In the genomic region with DNA sequence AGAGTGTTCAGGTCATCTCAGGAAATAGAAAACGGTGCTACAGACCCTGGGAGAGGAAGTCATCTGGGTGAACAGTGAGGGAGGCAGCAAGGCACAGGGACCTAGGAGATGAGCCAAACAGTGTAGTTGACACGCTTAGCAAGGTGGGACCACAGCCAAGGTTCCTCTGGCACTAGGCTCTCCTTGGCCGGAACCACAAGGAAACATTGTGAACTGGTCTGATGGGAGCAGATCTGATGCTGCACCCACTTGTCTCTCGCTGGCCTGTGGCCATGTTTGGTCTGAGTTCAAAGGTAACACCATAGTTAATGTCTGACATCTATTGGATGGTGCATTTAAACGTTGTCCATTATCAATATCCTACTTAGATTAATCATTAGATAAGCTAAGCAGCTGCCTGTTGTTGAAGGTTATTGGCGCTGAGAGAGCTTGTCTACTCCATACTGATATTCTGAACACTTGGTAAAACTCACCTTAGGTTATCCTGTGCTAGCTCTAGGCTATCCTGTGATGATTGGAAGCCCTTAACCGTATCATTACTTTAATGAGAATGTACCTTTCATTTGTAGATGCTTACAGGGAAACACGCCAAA, we compare ENCODE assay signal across 8 mouse cellular contexts.
DNase-seq lines count a peak whose midpoint lies in the region; ATAC-seq lines count a peak whose summit lies in the region.

No protein-coding gene starts in this region.

- no peak overlapping the region for H3K4me2 ChIP-seq in intestine, embryonic 16.5 days (ENCODE audit: low read depth, low read length)

- no peaks in the 10 kb centered on the region for H3K4me1 ChIP-seq in heart, embryonic 10.5 days
- H3K4me1 ChIP-seq in intestine, embryonic 16.5 days (ENCODE audit: control insufficient read depth, insufficient read depth, low read length), result no peaks in the 10 kb centered on the region

- H3K36me3 ChIP-seq in heart, embryonic 10.5 days, result no peaks in the 10 kb centered on the region
- no peaks in the 10 kb centered on the region for H3K36me3 ChIP-seq in intestine, embryonic 16.5 days (ENCODE audit: control insufficient read depth, insufficient read depth, low read length)

- H3K9me3 ChIP-seq in heart, embryonic 10.5 days, result no peaks in the 10 kb centered on the region
- no peaks in the 10 kb centered on the region for H3K9me3 ChIP-seq in intestine, embryonic 16.5 days (ENCODE audit: control insufficient read depth, low read length)

- no peaks in the 10 kb centered on the region for H3K27me3 ChIP-seq in heart, embryonic 10.5 days (ENCODE audit: insufficient read depth, poor library complexity, severe bottlenecking)
- no peaks in the 10 kb centered on the region for H3K27me3 ChIP-seq in intestine, embryonic 16.5 days (replicated peaks; ENCODE audit: control insufficient read depth, insufficient read depth, low read length)

- 79% methylated on average over 8 of the region's 8 CpGs for WGBS in heart, embryonic 10.5 days
- 79% methylated on average over 8 of the region's 8 CpGs for WGBS in intestine, embryonic 16.5 days

- H3K27ac ChIP-seq in heart, embryonic 10.5 days, result no peak overlapping the region
- no peak overlapping the region for H3K27ac ChIP-seq in intestine, embryonic 16.5 days (ENCODE audit: low read length)

- no peak for ATAC-seq in CD4-positive, CD25-positive, alpha-beta regulatory T cell, adult 4 months
- no peak for ATAC-seq in intestine, embryonic 16.5 days

- DNase-seq in heart, adult 18-20 months, result peak; percentile 88 to 89
- no peak for DNase-seq in heart, embryonic 10.5 days (ENCODE audit: low spot score)
- peak; percentile 77 for DNase-seq in adrenal gland, adult 2 months
- peak; percentile 24 to 80 for DNase-seq in cerebellum, postnatal 4 days (ENCODE audit: low spot score in 2 of 2)
- DNase-seq in kidney, adult 8-10 months, result peak; percentile 77 to 89
- DNase-seq in MN1 (ENCODE audit: low spot score), result no peak

- no peak overlapping the region for H3K9ac ChIP-seq in intestine, embryonic 16.5 days (ENCODE audit: low read depth, low read length)

- H3K4me3 ChIP-seq in heart, embryonic 10.5 days, result no peak overlapping the region
- H3K4me3 ChIP-seq in intestine, embryonic 16.5 days (ENCODE audit: low read length), result no peak overlapping the region

Comparison
In these comparisons a context has a peak if more than half of its experiments do, and no peak if none do; other contexts are left out.
1. DNase-seq: peak in heart, adult 18-20 months (2 of 2), adrenal gland, adult 2 months (single experiment), cerebellum, postnatal 4 days (2 of 2) and kidney, adult 8-10 months (2 of 2); none in heart, embryonic 10.5 days (single experiment) and MN1 (single experiment).